Mouse (Mus musculus): ENCODE data around the gene Tmtc2. TPM values are rescaled to one million over a fixed set of nuclear protein-coding genes. Genes with fewer than 3 reads are reported as not detected.

The Tmtc2 gene
- polyA plus RNA-seq, 1 experiment from 2014 or later: 0.76 TPM

- ATAC-seq (ENCODE audit: low read depth): no peak
- Histone ChIP-seq H3K4me2 (ENCODE audit: low read depth, low read length) (no peak overlapping the region), H3K27ac (ENCODE audit: low read length) (no peak overlapping the region), H3K27me3 (ENCODE audit: control insufficient read depth, insufficient read depth, low read depth, low read length) (no peaks in the 10 kb centered on the region), H3K4me3 (ENCODE audit: low read depth, low read length) (no peak overlapping the region), H3K36me3 (ENCODE audit: control insufficient read depth, insufficient read depth) (no peaks in the 10 kb centered on the region), H3K4me1 (ENCODE audit: control insufficient read depth, low read depth, low read length) (no peaks in the 10 kb centered on the region), H3K9ac (ENCODE audit: low read depth, low read length) (no peak overlapping the region), H3K9me3 (replicated peaks; ENCODE audit: control insufficient read depth, low read length) (no peaks in the 10 kb centered on the region)
- 66% methylated on average over 4 of the region's 4 CpGs for WGBS (ENCODE audit: insufficient replicate concordance)
Measured at GRCm38 (mm10) chr10:105561548-105561947, 12.7 kb downstream of the Tmtc2 start.

DNA sequence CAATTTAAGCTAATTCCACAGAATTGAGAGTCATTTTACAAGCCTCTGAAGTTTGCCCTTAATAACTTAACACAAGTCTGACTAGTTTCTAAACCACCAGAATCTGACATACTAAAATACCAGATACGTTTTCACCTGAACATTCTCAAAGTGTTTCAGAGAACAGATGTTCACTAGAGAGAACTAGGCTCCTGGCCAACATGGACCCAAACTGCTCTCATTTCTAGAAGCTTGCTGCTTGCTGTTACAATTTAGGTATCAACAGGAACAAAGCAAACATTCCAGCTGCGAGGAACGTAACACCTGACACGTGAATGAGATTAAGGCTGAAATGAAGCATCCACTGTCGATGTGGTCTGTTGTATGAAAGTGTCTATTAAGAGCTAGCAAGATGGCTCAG is 16.7 kb downstream of the Tmtc2 start:
- no peak for ATAC-seq (ENCODE audit: low read depth)
- Histone ChIP-seq H3K9me3 (replicated peaks; ENCODE audit: control insufficient read depth, low read length) (no peaks in the 10 kb centered on the region), H3K9ac (ENCODE audit: low read depth, low read length) (no peak overlapping the region), H3K4me2 (ENCODE audit: low read depth, low read length) (no peak overlapping the region), H3K36me3 (ENCODE audit: control insufficient read depth, insufficient read depth) (no peaks in the 10 kb centered on the region), H3K4me1 (ENCODE audit: control insufficient read depth, low read depth, low read length) (no peaks in the 10 kb centered on the region), H3K4me3 (ENCODE audit: low read depth, low read length) (no peak overlapping the region), H3K27me3 (ENCODE audit: control insufficient read depth, insufficient read depth, low read depth, low read length) (no peaks in the 10 kb centered on the region), H3K27ac (ENCODE audit: low read length) (no peak overlapping the region)
- 63% methylated on average over 5 of the region's 5 CpGs for WGBS (ENCODE audit: insufficient replicate concordance)

DNA sequence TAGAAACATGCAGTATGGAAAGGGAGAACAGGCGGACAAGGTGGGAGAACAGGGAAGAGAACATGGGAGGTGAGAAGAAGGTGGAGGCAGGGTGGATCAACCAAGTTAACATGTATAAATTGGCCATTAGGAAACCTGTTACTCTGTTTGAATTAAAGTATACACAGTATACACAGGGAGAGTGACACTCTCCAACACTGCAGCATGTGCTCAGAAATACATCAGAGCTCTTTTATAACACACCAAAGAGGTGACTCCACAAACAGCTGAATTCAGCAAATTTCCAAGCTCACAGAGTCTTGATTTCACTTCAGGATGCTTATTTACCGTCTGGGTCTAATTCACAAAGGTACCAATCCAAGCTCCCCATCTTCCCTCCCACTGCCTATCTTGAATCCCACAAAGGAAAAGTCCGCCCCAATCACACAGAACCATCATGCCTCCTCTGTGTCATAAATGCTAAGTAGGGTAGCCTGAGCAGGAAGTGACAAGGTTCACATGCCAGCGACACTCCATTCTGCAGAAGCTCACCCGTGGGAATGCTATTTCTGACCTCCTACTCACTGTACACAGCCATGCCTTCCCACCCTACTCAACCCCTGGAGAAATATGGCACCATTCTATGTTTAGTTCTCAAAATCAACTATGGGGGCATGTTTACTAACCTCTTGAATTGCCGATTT is 17.2 kb downstream of the Tmtc2 start:
- no peak overlapping the region for H3K4me3 ChIP-seq (ENCODE audit: low read depth, low read length)
- H3K9me3 ChIP-seq (replicated peaks; ENCODE audit: control insufficient read depth, low read length): no peaks in the 10 kb centered on the region
- H3K27ac ChIP-seq (ENCODE audit: low read length): no peak overlapping the region
- no peaks in the 10 kb centered on the region for H3K4me1 ChIP-seq (ENCODE audit: control insufficient read depth, low read depth, low read length)
- ATAC-seq (ENCODE audit: low read depth): no peak
- no peak overlapping the region for H3K4me2 ChIP-seq (ENCODE audit: low read depth, low read length)
- H3K9ac ChIP-seq (ENCODE audit: low read depth, low read length): no peak overlapping the region
- no peaks in the 10 kb centered on the region for H3K27me3 ChIP-seq (ENCODE audit: control insufficient read depth, insufficient read depth, low read depth, low read length)
- no peaks in the 10 kb centered on the region for H3K36me3 ChIP-seq (ENCODE audit: control insufficient read depth, insufficient read depth)
- 46% methylated on average over 6 of the region's 6 CpGs for WGBS (ENCODE audit: insufficient replicate concordance)

DNA sequence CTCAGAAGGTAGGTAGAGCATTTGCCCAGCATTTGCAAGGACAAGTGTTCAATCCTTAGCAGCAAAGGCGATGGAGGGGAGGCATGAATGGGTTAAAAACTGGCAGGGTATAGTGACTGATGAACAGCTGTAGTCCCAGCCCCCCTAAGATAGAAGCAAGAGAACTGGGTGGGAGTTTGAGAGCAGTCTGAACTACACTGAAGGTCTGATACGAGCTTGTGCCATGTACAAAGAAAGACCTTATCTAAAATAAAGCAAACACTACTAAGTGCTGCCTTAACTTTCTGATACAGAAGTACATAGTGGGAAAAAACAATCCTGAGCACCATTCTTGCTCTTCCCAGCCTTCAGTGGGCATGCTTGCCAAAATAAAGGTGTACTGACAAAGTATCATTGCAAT is 20.1 kb downstream of the Tmtc2 start:
- WGBS (ENCODE audit: insufficient replicate concordance): 37% methylated on average over 2 of the region's 2 CpGs

DNA sequence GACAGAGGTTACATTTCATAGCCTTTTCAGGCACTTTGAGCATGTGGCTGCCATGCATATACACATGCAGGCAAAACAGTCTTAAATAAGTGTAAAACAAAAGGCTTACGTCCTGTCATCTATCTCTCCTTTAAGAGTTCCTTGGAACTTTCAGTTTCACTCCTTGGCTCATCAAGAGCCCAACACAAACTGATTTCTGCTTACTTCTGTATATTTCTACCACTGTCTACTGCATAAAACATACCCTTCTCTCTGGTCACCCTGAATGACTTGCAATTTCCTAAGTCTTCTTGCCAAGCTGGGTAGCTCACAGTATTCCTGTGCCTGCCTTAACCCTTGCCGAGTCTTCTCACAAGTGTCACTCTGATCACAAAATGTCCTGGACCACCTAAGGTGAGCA is 26.2 kb downstream of the Tmtc2 start:
- no peak overlapping the region for H3K9ac ChIP-seq (ENCODE audit: low read depth, low read length)
- 59% methylated on average over 2 of the region's 2 CpGs for WGBS (ENCODE audit: insufficient replicate concordance)
- no peaks in the 10 kb centered on the region for H3K27me3 ChIP-seq (ENCODE audit: control insufficient read depth, insufficient read depth, low read depth, low read length)

More for the DNA sequence above, 20.1 kb downstream of the Tmtc2 start:
- Histone ChIP-seq H3K4me3 (ENCODE audit: low read depth, low read length) (no peak overlapping the region), H3K36me3 (ENCODE audit: control insufficient read depth, insufficient read depth) (no peaks in the 10 kb centered on the region), H3K4me1 (ENCODE audit: control insufficient read depth, low read depth, low read length) (no peaks in the 10 kb centered on the region), H3K4me2 (ENCODE audit: low read depth, low read length) (no peak overlapping the region), H3K27me3 (ENCODE audit: control insufficient read depth, insufficient read depth, low read depth, low read length) (no peaks in the 10 kb centered on the region), H3K9ac (ENCODE audit: low read depth, low read length) (no peak overlapping the region), H3K27ac (ENCODE audit: low read length) (no peak overlapping the region), H3K9me3 (replicated peaks; ENCODE audit: control insufficient read depth, low read length) (no peaks in the 10 kb centered on the region)
- ATAC-seq (ENCODE audit: low read depth): no peak

GRCm38 (mm10) chr10:105544004-105545003 is 29.9 kb downstream of the Tmtc2 start:
- ATAC-seq (ENCODE audit: low read depth): no peak
- H3K36me3 ChIP-seq (ENCODE audit: control insufficient read depth, insufficient read depth): no peaks in the 10 kb centered on the region
- H3K27me3 ChIP-seq (ENCODE audit: control insufficient read depth, insufficient read depth, low read depth, low read length): no peaks in the 10 kb centered on the region
- H3K9ac ChIP-seq (ENCODE audit: low read depth, low read length): no peak overlapping the region
- no peak overlapping the region for H3K27ac ChIP-seq (ENCODE audit: low read length)
- WGBS (ENCODE audit: insufficient replicate concordance): 65% methylated on average over 2 of the region's 2 CpGs
- no peaks in the 10 kb centered on the region for H3K9me3 ChIP-seq (replicated peaks; ENCODE audit: control insufficient read depth, low read length)
- H3K4me2 ChIP-seq (ENCODE audit: low read depth, low read length): no peak overlapping the region
- no peaks in the 10 kb centered on the region for H3K4me1 ChIP-seq (ENCODE audit: control insufficient read depth, low read depth, low read length)
- H3K4me3 ChIP-seq (ENCODE audit: low read depth, low read length): no peak overlapping the region

More for the DNA sequence above, 26.2 kb downstream of the Tmtc2 start:
- H3K27ac ChIP-seq (ENCODE audit: low read length): no peak overlapping the region
- H3K4me3 ChIP-seq (ENCODE audit: low read depth, low read length): no peak overlapping the region
- no peak for ATAC-seq (ENCODE audit: low read depth)
- H3K4me1 ChIP-seq (ENCODE audit: control insufficient read depth, low read depth, low read length): no peaks in the 10 kb centered on the region
- H3K36me3 ChIP-seq (ENCODE audit: control insufficient read depth, insufficient read depth): no peaks in the 10 kb centered on the region
- no peaks in the 10 kb centered on the region for H3K9me3 ChIP-seq (replicated peaks; ENCODE audit: control insufficient read depth, low read length)
- H3K4me2 ChIP-seq (ENCODE audit: low read depth, low read length): no peak overlapping the region

- H3K9ac ChIP-seq (ENCODE audit: low read depth, low read length): no peak overlapping the region
- H3K4me1 ChIP-seq (ENCODE audit: control insufficient read depth, low read depth, low read length): no peaks in the 10 kb centered on the region
- 78% methylated on average over 6 of the region's 6 CpGs for WGBS (ENCODE audit: insufficient replicate concordance)
- H3K36me3 ChIP-seq (ENCODE audit: control insufficient read depth, insufficient read depth): no peaks in the 10 kb centered on the region
- ATAC-seq (ENCODE audit: low read depth): no peak
- H3K27ac ChIP-seq (ENCODE audit: low read length): no peak overlapping the region
- no peaks in the 10 kb centered on the region for H3K27me3 ChIP-seq (ENCODE audit: control insufficient read depth, insufficient read depth, low read depth, low read length)
- H3K9me3 ChIP-seq (replicated peaks; ENCODE audit: control insufficient read depth, low read length): no peaks in the 10 kb centered on the region
- H3K4me2 ChIP-seq (ENCODE audit: low read depth, low read length): no peak overlapping the region
- H3K4me3 ChIP-seq (ENCODE audit: low read depth, low read length): no peak overlapping the region
Measured at GRCm38 (mm10) chr10:105542081-105542480, 32.2 kb downstream of the Tmtc2 start.

DNA sequence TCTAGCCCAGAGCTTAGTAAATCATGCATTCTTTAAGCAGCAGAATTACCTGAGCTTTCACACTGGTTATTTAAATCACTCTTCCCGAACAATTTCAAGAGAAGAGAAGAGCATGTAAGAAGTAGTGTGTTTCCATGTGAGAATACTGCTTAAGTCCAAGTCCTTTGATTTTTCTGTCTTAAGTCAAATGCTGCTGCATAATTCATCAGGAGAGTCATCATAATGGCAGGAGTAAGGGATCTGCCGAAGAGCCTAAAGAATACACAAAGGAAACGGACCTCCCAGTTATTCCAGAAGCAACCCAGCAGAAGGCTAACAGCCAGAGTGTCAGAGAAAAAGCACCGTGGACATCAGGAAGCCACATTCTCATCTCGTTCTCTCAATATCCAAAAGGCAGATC is 34.6 kb downstream of the Tmtc2 start:
- Histone ChIP-seq H3K27ac (ENCODE audit: low read length) (no peak overlapping the region), H3K4me1 (ENCODE audit: control insufficient read depth, low read depth, low read length) (no peaks in the 10 kb centered on the region), H3K4me2 (ENCODE audit: low read depth, low read length) (no peak overlapping the region), H3K36me3 (ENCODE audit: control insufficient read depth, insufficient read depth) (no peaks in the 10 kb centered on the region), H3K9me3 (replicated peaks; ENCODE audit: control insufficient read depth, low read length) (no peaks in the 10 kb centered on the region), H3K27me3 (ENCODE audit: control insufficient read depth, insufficient read depth, low read depth, low read length) (no peaks in the 10 kb centered on the region), H3K4me3 (ENCODE audit: low read depth, low read length) (no peak overlapping the region), H3K9ac (ENCODE audit: low read depth, low read length) (no peak overlapping the region)
- ATAC-seq (ENCODE audit: low read depth): no peak
- 63% methylated on average over 5 of the region's 5 CpGs for WGBS (ENCODE audit: insufficient replicate concordance)

GRCm38 (mm10) chr10:105536910-105537309 is 37.3 kb downstream of the Tmtc2 start:
- Histone ChIP-seq H3K9me3 (replicated peaks; ENCODE audit: control insufficient read depth, low read length) (no peaks in the 10 kb centered on the region), H3K4me2 (ENCODE audit: low read depth, low read length) (no peak overlapping the region), H3K9ac (ENCODE audit: low read depth, low read length) (no peak overlapping the region), H3K4me1 (ENCODE audit: control insufficient read depth, low read depth, low read length) (no peaks in the 10 kb centered on the region), H3K27ac (ENCODE audit: low read length) (no peak overlapping the region), H3K4me3 (ENCODE audit: low read depth, low read length) (no peak overlapping the region), H3K36me3 (ENCODE audit: control insufficient read depth, insufficient read depth) (no peaks in the 10 kb centered on the region), H3K27me3 (ENCODE audit: control insufficient read depth, insufficient read depth, low read depth, low read length) (no peaks in the 10 kb centered on the region)
- peak; percentile 51; the same call in 1 of the 2 replicates for ATAC-seq (ENCODE audit: low read depth)
- 53% methylated on average over 4 of the region's 4 CpGs for WGBS (ENCODE audit: insufficient replicate concordance)
